Mouse (Mus musculus): ENCODE measurements around the gene Clca4b.

DNA sequence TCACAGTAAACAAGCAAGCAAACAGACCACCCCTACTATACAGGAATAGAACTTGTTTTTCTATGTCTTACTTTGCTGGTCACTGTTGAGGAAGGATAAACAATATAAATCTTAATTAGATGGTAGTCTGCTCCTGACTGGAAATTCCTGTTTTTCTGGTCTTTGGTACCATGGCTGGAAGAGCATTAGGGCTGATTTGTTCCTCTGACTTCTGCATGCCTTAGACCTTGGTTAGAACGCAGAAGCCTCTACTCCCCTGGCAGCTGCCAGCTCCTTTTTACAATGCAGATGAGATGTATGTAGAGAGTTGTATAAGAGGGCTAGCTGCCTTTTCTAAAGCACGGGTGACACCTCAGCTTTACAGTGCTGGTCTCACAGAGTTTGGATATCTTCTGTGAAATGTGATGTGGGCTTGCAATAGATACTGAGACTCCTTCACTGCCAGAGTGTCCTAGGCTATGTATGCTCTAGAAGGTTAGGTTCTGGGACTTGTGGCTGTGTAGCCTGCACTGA is 42.0 kb downstream of the Clca4b start:
- no peak for TF ChIP-seq CTCF (IDR thresholded peaks at IDR 0.05; ENCODE audit: insufficient read depth, low read depth, low read length)
- no peak for TF ChIP-seq POLR2A (IDR thresholded peaks at IDR 0.05; ENCODE audit: insufficient read depth, low read depth, low read length)
